Mouse (Mus musculus) left cerebral cortex, adult 2 months (tissue): ENCODE data around the gene Olfr1490. TPM values are rescaled to one million over a fixed set of nuclear protein-coding genes. Genes with fewer than 3 reads are reported as not detected.
"Not testable (repeated sequence)": the region's sequence is repeated elsewhere in the genome, so short reads cannot be mapped to it uniquely, and the experiment has no call there.

ENCODE experiments used
- DNase-seq, 2 experiments: peaks; one replicate each; pipeline ENCODE4 v3.0.0; 2021 to 2022; ENCODE audit warnings: low spot score in 2 of 2, mixed read lengths in 1 of 2; ENCODE audit errors: extremely low spot score in 1 of 2
- H3K27ac ChIP-seq: fragments of 200-600 bp; 2 replicates; pipeline ENCODE4 v1.8.1; 2022
- H3K4me3 ChIP-seq: fragments of 200-600 bp; 2 replicates; pipeline ENCODE4 v1.8.1; 2022
- CTCF ChIP-seq: fragments of 200-600 bp; IDR thresholded peaks from 2 replicates; pipeline ENCODE4 v1.8.1; 2022; ENCODE audit warnings: antibody characterized with exemption, mild to moderate bottlenecking, moderate library complexity
- intact Hi-C: fragments of 180-260 bp; cut with DNase I; formaldehyde crosslinking; loops from one replicate; pipeline ENCODE4 v1.15.1; 2025
- long read RNA-seq, 2 experiments: library from polyadenylated mRNA; stranded (forward); transcript quantifications; one replicate each; pipeline ENCODE4 v2.0.0; 2021; ENCODE audit warnings: borderline mapping rate in 2 of 2
- microRNA-seq, 2 experiments: library from miRNA; unstranded; fragments of <30 nt; microRNA quantifications; one replicate each; pipeline ENCODE4 v1.2.0; 2021
- total RNA-seq, 2 experiments: library from RNA; stranded (reverse); gene quantifications; 2 replicates each; pipeline ENCODE4 v1.2.3; 2021

Olfr1490 gene
- not detected for total RNA-seq
- long read RNA-seq, experiment 1: 0 reads
- long read RNA-seq, experiment 2: 0 reads

GRCm38 (mm10) chr19:13650791-13651190 lies at the start of gene Olfr1490:
TSS of gene Olfr1490 (plus strand) at chr19:13651091.
- intact Hi-C loops: no loop called here
- no peak for DNase-seq
- Histone ChIP-seq H3K4me3 (no peak within 1 kb of the TSS), H3K27ac (no peak within 1 kb of the TSS)
- TF ChIP-seq CTCF: no peak

GRCm38 (mm10) chr19:13617075-13617474 lies 33.8 kb upstream of the Olfr1490 start, which contains the start of gene Olfr1487:
TSS of gene Olfr1487 (plus strand) at chr19:13617375.
- H3K4me3 ChIP-seq, intact Hi-C loops, DNase-seq, H3K27ac ChIP-seq: not testable (repeated sequence)

GRCm38 (mm10) chr19:13631321-13631720 lies 19.6 kb upstream of the Olfr1490 start, which contains the start of gene Olfr1489:
TSS of gene Olfr1489 (plus strand) at chr19:13631621.
- H3K27ac ChIP-seq: no peak within 1 kb of the TSS
- H3K4me3 ChIP-seq: no peak within 1 kb of the TSS
- intact Hi-C loops: no loop called here
- no peak for TF ChIP-seq CTCF
- DNase-seq: no peak

GRCm38 (mm10) chr19:13696968-13697367 lies 46.1 kb downstream of the Olfr1490 start, which contains the start of gene Olfr1491:
TSS of gene Olfr1491 (plus strand) at chr19:13697268.
- intact Hi-C loops: no loop called here
- no peak for DNase-seq
- Histone ChIP-seq H3K4me3 (no peak within 1 kb of the TSS), H3K27ac (no peak within 1 kb of the TSS)
- no peak for TF ChIP-seq CTCF

Small RNAs within 50 kb of the gene (microRNA-seq; reads per million reads assigned to microRNA genes)
- 0 reads per million in 2 experiments for gene Gm23931

Other genes starting within 250 kb of the Olfr1490 start
- gene Olfr1469, start 243.2 kb upstream of the Olfr1490 start, total RNA-seq: not detected
- gene Olfr1471, start 207.7 kb upstream of the Olfr1490 start, total RNA-seq: not detected
- not detected for gene Olfr1472, start 195.0 kb upstream of the Olfr1490 start, total RNA-seq
- not detected for gene Olfr1474, start 181.5 kb upstream of the Olfr1490 start, total RNA-seq
- not detected for gene Olfr1475, start 170.9 kb upstream of the Olfr1490 start, total RNA-seq
- gene Olfr1477, start 150.5 kb upstream of the Olfr1490 start, total RNA-seq: not detected
- gene Olfr1480, start 123.2 kb upstream of the Olfr1490 start, total RNA-seq: not detected
- not detected for gene Olfr1484, start 67.6 kb upstream of the Olfr1490 start, total RNA-seq
- gene Olfr1487, start 33.7 kb upstream of the Olfr1490 start, total RNA-seq: not detected
- gene Olfr1489, start 19.5 kb upstream of the Olfr1490 start, total RNA-seq: not detected
- gene Olfr1491, start 46.2 kb downstream of the Olfr1490 start, total RNA-seq: not detected
- not detected for gene Olfr1493-ps1, start 72.2 kb downstream of the Olfr1490 start, total RNA-seq
- not detected for gene Olfr1494, start 88.6 kb downstream of the Olfr1490 start, total RNA-seq
- not detected for gene Olfr1495, start 113.5 kb downstream of the Olfr1490 start, total RNA-seq
- gene Olfr1496, start 126.8 kb downstream of the Olfr1490 start, total RNA-seq: not detected
- gene Olfr1497, start 147.1 kb downstream of the Olfr1490 start, total RNA-seq: not detected
- gene Olfr1499, start 168.4 kb downstream of the Olfr1490 start, total RNA-seq: not detected
- not detected for gene Olfr1500, start 179.4 kb downstream of the Olfr1490 start, total RNA-seq
- not detected for gene Olfr1501, start 199.6 kb downstream of the Olfr1490 start, total RNA-seq
- not detected for gene Olfr1502, start 210.7 kb downstream of the Olfr1490 start, total RNA-seq
- not detected for gene Olfr1504, start 246.8 kb downstream of the Olfr1490 start, total RNA-seq